Mouse (Mus musculus): ENCODE results near the gene Sox3. TPM values are rescaled to one million over a fixed set of nuclear protein-coding genes. Genes with fewer than 3 reads are reported as not detected.

The Sox3 gene
- polyA plus RNA-seq (2014; fragmentation: Illumina TruSeq; extraction: RNeasy Lipid Tissue Mini Kit (QIAGEN cat#74804); ENCODE audit: low replicate concordance) = not detected

GRCm38 (mm10) chrX:60892801-60893681, at the start of gene Sox3:
Sox3 (minus strand) TSS chrX:60893430.

Data from small intestine, adult 10 weeks (tissue).